Comparison of ENCODE assay signal across 8 mouse cellular contexts in the genomic region with DNA sequence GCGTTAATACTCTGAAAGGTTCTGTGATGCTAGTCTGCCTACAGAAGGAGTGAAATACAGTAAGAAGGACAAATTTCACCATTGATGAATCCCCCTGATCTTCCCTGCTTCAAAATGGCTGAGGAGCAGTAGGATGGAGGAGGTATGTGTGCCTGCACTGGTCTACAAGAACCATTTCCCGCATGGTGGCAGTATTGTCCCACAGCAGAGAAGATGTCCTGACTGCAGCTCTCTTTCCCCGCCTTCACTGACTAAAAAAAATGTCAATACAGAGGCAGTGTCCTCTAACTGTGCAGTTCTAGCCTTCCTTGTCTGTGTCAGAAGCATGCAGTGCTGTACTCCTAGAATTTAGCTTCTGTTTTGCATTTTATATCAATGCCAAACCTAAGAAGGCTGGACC.
DNase-seq lines count a peak whose midpoint lies in the region; ATAC-seq and TF ChIP-seq lines count a peak whose summit lies in the region.
"Not testable (repeated sequence)": the region's sequence is repeated elsewhere in the genome, so short reads cannot be mapped to it uniquely, and the experiment has no call there.

No protein-coding gene starts in this region.

- H3K27ac ChIP-seq in forebrain, embryonic 15.5 days (replicated peaks), result peak overlapping the region; percentile 63; the same call in 1 of the 2 replicates
- 0 out of 2 replicates have a peak overlapping the region, but pooled peaks have one; percentile 18 for H3K27ac ChIP-seq in kidney, embryonic 15.5 days
- H3K27ac ChIP-seq in liver, embryonic 15.5 days (replicated peaks), result not testable (repeated sequence)
- H3K27ac ChIP-seq in midbrain, embryonic 14.5 days (replicated peaks; ENCODE audit: low read depth, low read length), result 0 out of 2 replicates have a peak overlapping the region, but pooled peaks have one; percentile 61

- H3K4me1 ChIP-seq in E14TG2a.4 (replicated peaks; ENCODE audit: low read depth, low read length); forebrain, embryonic 15.5 days; kidney, embryonic 15.5 days; liver, embryonic 15.5 days (replicated peaks); midbrain, embryonic 14.5 days (ENCODE audit: control insufficient read depth, insufficient read depth, low read length): not testable (repeated sequence)

- not testable (repeated sequence) for H3K4me3 ChIP-seq in E14TG2a.4 (replicated peaks; ENCODE audit: low read length)
- H3K4me3 ChIP-seq in forebrain, embryonic 15.5 days, result peak overlapping the region; percentile 30
- peak overlapping the region; percentile 34 for H3K4me3 ChIP-seq in kidney, embryonic 15.5 days (replicated peaks)
- peak overlapping the region; percentile 44 for H3K4me3 ChIP-seq in liver, embryonic 15.5 days (replicated peaks)
- H3K4me3 ChIP-seq in midbrain, embryonic 14.5 days (replicated peaks; ENCODE audit: low read depth, low read length), result peak overlapping the region; percentile 21; the same call in 1 of the 2 replicates

- not testable (repeated sequence) for H3K27me3 ChIP-seq in E14TG2a.4 (ENCODE audit: insufficient read depth, low read length); forebrain, embryonic 15.5 days; kidney, embryonic 15.5 days; liver, embryonic 15.5 days; midbrain, embryonic 14.5 days (ENCODE audit: control insufficient read depth, insufficient read depth, low read length)

- peak overlapping the region; percentile 33 for H3K4me2 ChIP-seq in forebrain, embryonic 15.5 days (replicated peaks)
- H3K4me2 ChIP-seq in kidney, embryonic 15.5 days, result peak overlapping the region; percentile 47; the same call in 1 of the 2 replicates
- H3K4me2 ChIP-seq in liver, embryonic 15.5 days, result peak overlapping the region; percentile 53
- peak overlapping the region; percentile 22; the same call in 1 of the 2 replicates for H3K4me2 ChIP-seq in midbrain, embryonic 14.5 days (ENCODE audit: low read length)

- not testable (repeated sequence) for H3K9me3 ChIP-seq in E14TG2a.4 (ENCODE audit: low read length); forebrain, embryonic 15.5 days; kidney, embryonic 15.5 days (replicated peaks); liver, embryonic 15.5 days (replicated peaks); midbrain, embryonic 14.5 days (ENCODE audit: control insufficient read depth, low read length)

- WGBS in forebrain, embryonic 15.5 days, result 60% methylated on average over 3 of the region's 3 CpGs
- WGBS in kidney, embryonic 15.5 days, result 58% methylated on average over 3 of the region's 3 CpGs
- WGBS in liver, embryonic 15.5 days (ENCODE audit: insufficient replicate concordance), result 45% methylated on average over 3 of the region's 3 CpGs
- WGBS in midbrain, embryonic 14.5 days, result 63% methylated on average over 3 of the region's 3 CpGs

- H3K36me3 ChIP-seq in E14TG2a.4 (ENCODE audit: insufficient read depth, low read length), result peaks cover 46% of the 10 kb centered on the region
- not testable (repeated sequence) for H3K36me3 ChIP-seq in forebrain, embryonic 15.5 days; liver, embryonic 15.5 days (replicated peaks); midbrain, embryonic 14.5 days (ENCODE audit: control insufficient read depth, insufficient read depth, low read length)
- H3K36me3 ChIP-seq in kidney, embryonic 15.5 days, result peaks cover 29% of the 10 kb centered on the region

- TF ChIP-seq CTCF in E14TG2a.4 (conservative IDR thresholded peaks at IDR 0.05; ENCODE audit: low read length), result peak; percentile 10; the same call in 1 of the 2 replicates

- peak; percentile 94 for DNase-seq in cerebellum, adult 8-10 months
- peak; percentile 96 for DNase-seq in heart, postnatal 4 days
- DNase-seq in midbrain, embryonic 14.5 days, result peak; percentile 88
- peak; percentile 91 for DNase-seq in right cerebral cortex, postnatal 14 days

- ATAC-seq in forebrain, embryonic 15.5 days (replicated peaks), result peak; percentile 47
- 0 out of 2 replicates have a peak, but pooled peaks have one; percentile 29 for ATAC-seq in kidney, embryonic 15.5 days (replicated peaks; ENCODE audit: low FRiP score)
- ATAC-seq in liver, embryonic 15.5 days (ENCODE audit: insufficient read depth), result peak; percentile 71
- ATAC-seq in midbrain, embryonic 14.5 days (ENCODE audit: low FRiP score, low TSS enrichment), result not testable (repeated sequence)

- not testable (repeated sequence) for H3K9ac ChIP-seq in forebrain, embryonic 15.5 days (replicated peaks); kidney, embryonic 15.5 days; liver, embryonic 15.5 days; midbrain, embryonic 14.5 days (replicated peaks; ENCODE audit: low read length)
